Mouse (Mus musculus) CH12.LX (cell line): Measurements from ENCODE around the gene Ptch2. TPM values are rescaled to one million over a fixed set of nuclear protein-coding genes. Genes with fewer than 3 reads are reported as not detected.

Experiments used
- DNase-seq: peaks from one replicate; pipeline ENCODE4 v3.0.0-alpha.2; 2013; ENCODE audit errors: extremely low read depth
- H3K27ac ChIP-seq: 2 replicates; pipeline ENCODE4 v1.5.1; 2012; ENCODE audit warnings: low read depth, mild to moderate bottlenecking, control low read depth, moderate library complexity; ENCODE audit not compliant: insufficient read depth
- H3K27me3 ChIP-seq: replicated peaks from 2 replicates; pipeline ENCODE3; 2012; ENCODE audit warnings: inconsistent platforms
- H3K36me3 ChIP-seq, 2 experiments: replicated peaks in 1 of 2; 2 replicates each; pipeline versions ENCODE3 to v1.6.1; 2012; ENCODE audit warnings: inconsistent platforms in 1 of 2, low read length in 1 of 2, mild to moderate bottlenecking in 1 of 2, mixed read lengths in 1 of 2, moderate library complexity in 1 of 2; ENCODE audit not compliant: control insufficient read depth in 1 of 2, insufficient read depth in 1 of 2
- H3K4me1 ChIP-seq, 2 experiments: 2 replicates each; pipeline ENCODE4 v1.6.1; 2012; ENCODE audit warnings: inconsistent platforms in 1 of 2, moderate library complexity in 1 of 2; ENCODE audit not compliant: insufficient read depth in 2 of 2, control insufficient read depth in 1 of 2
- H3K4me2 ChIP-seq: 2 replicates; pipeline ENCODE4 v1.6.1; 2012; ENCODE audit warnings: low read depth, mild to moderate bottlenecking, control low read depth; ENCODE audit not compliant: poor library complexity, insufficient read depth, severe bottlenecking
- H3K4me3 ChIP-seq, 3 experiments: fragments of 150-350 bp in 1 of 3; sonication (generic) in 1 of 3; replicated peaks in 1 of 3; 2 replicates each; pipeline versions ENCODE3 to v1.5.1; 2011 to 2012; ENCODE audit warnings: low read depth in 2 of 3, low read length in 2 of 3, mild to moderate bottlenecking in 2 of 3, moderate library complexity in 2 of 3, control low read depth in 1 of 3, improper control_type of control experiment in 1 of 3, inconsistent platforms in 1 of 3, mixed read lengths in 1 of 3; ENCODE audit not compliant: poor library complexity in 1 of 3
- H3K79me2 ChIP-seq: replicated peaks from 2 replicates; pipeline ENCODE4 v1.6.1; 2012; ENCODE audit warnings: mild to moderate bottlenecking, moderate library complexity; ENCODE audit not compliant: control insufficient read depth, poor library complexity, insufficient read depth, severe bottlenecking; ENCODE audit errors: extremely low read depth
- H3K9ac ChIP-seq: 2 replicates; pipeline ENCODE4 v1.6.1; 2012; ENCODE audit warnings: low read depth, mild to moderate bottlenecking, control low read depth, moderate library complexity; ENCODE audit not compliant: insufficient read depth
- H3K9me3 ChIP-seq: replicated peaks from 2 replicates; pipeline ENCODE3; 2012; ENCODE audit warnings: low read length, inconsistent platforms, mixed read lengths
- CHD2 ChIP-seq: IDR thresholded peaks from 2 replicates; pipeline ENCODE4 v1.6.1; 2011; ENCODE audit warnings: low read length, improper control_type of control experiment
- CTCF ChIP-seq, 2 experiments: IDR thresholded peaks in 1 of 2; conservative IDR thresholded peaks in 1 of 2; 2 replicates each; pipeline ENCODE4 v1.5.1; 2011 to 2012; ENCODE audit warnings: low read depth in 2 of 2, low read length in 2 of 2, improper control_type of control experiment in 1 of 2, inconsistent platforms in 1 of 2, mild to moderate bottlenecking in 1 of 2, moderate library complexity in 1 of 2
- E2F4 ChIP-seq: IDR thresholded peaks from 2 replicates; pipeline ENCODE4 v1.6.1; 2011; ENCODE audit warnings: low read depth, low read length, improper control_type of control experiment; ENCODE audit not compliant: insufficient replicate concordance
- ELF1 ChIP-seq: IDR thresholded peaks from 2 replicates; pipeline ENCODE4 v1.6.1; 2014; ENCODE audit warnings: low read depth, mild to moderate bottlenecking, inconsistent platforms, low read length, improper control_type of control experiment
- ETS1 ChIP-seq: conservative IDR thresholded peaks from 2 replicates; pipeline ENCODE4 v1.6.1; 2012; ENCODE audit warnings: low read depth, mild to moderate bottlenecking, inconsistent platforms, low read length, improper control_type of control experiment, moderate library complexity
- HCFC1 ChIP-seq: IDR thresholded peaks from 2 replicates; pipeline ENCODE4 v1.6.1; 2012; ENCODE audit warnings: low read depth, mild to moderate bottlenecking, inconsistent platforms, low read length, improper control_type of control experiment
- IRF4 ChIP-seq: IDR thresholded peaks from 2 replicates; pipeline ENCODE4 v1.6.1; 2014; ENCODE audit warnings: low read depth, mild to moderate bottlenecking, inconsistent platforms, low read length, improper control_type of control experiment
- JUN ChIP-seq: IDR thresholded peaks from 2 replicates; pipeline ENCODE4 v1.6.1; 2011; ENCODE audit warnings: low read depth, mild to moderate bottlenecking, low read length, improper control_type of control experiment, moderate library complexity; ENCODE audit not compliant: insufficient read depth
- JUND ChIP-seq: conservative IDR thresholded peaks from 2 replicates; pipeline ENCODE4 v1.6.1; 2011; ENCODE audit warnings: low read depth, low read length, improper control_type of control experiment
- MAFK ChIP-seq: IDR thresholded peaks from 2 replicates; pipeline ENCODE4 v1.6.1; 2011; ENCODE audit warnings: low read length, improper control_type of control experiment; ENCODE audit not compliant: insufficient replicate concordance
- MAX ChIP-seq: IDR thresholded peaks from 2 replicates; pipeline ENCODE4 v1.6.1; 2011; ENCODE audit warnings: low read length, improper control_type of control experiment
- MEF2A ChIP-seq: IDR thresholded peaks from 2 replicates; pipeline ENCODE4 v1.6.1; 2014; ENCODE audit warnings: low read depth, mild to moderate bottlenecking, inconsistent platforms, low read length, improper control_type of control experiment, borderline replicate concordance
- MYC ChIP-seq: IDR thresholded peaks from 2 replicates; pipeline ENCODE4 v1.6.1; 2011; ENCODE audit warnings: low read depth, mild to moderate bottlenecking, improper control_type of control experiment, low read length
- NELFE ChIP-seq: IDR thresholded peaks from 2 replicates; pipeline ENCODE4 v1.6.1; 2011; ENCODE audit warnings: low read depth, low read length, improper control_type of control experiment
- POLR2A ChIP-seq: IDR thresholded peaks from 2 replicates; pipeline ENCODE4 v1.6.1; 2011; ENCODE audit warnings: low read depth, mild to moderate bottlenecking, improper control_type of control experiment, low read length
- POLR2AphosphoS2 ChIP-seq: IDR thresholded peaks from 2 replicates; pipeline ENCODE4 v1.6.1; 2011; ENCODE audit warnings: low read depth, low read length, improper control_type of control experiment
- SIN3A ChIP-seq: IDR thresholded peaks from 2 replicates; pipeline ENCODE4 v1.6.1; 2012; ENCODE audit warnings: low read length, improper control_type of control experiment, inconsistent platforms
- SMC3 ChIP-seq: IDR thresholded peaks from 2 replicates; pipeline ENCODE4 v1.6.1; 2011; ENCODE audit warnings: low read depth, low read length, improper control_type of control experiment
- TBP ChIP-seq: conservative IDR thresholded peaks from 2 replicates; pipeline ENCODE4 v1.6.1; 2011; ENCODE audit warnings: low read depth, low read length, improper control_type of control experiment
- TCF12 ChIP-seq: IDR thresholded peaks from 2 replicates; pipeline ENCODE4 v1.6.1; 2014; ENCODE audit warnings: low read depth, mild to moderate bottlenecking, inconsistent platforms, low read length, improper control_type of control experiment
- UBTF ChIP-seq: IDR thresholded peaks from 2 replicates; pipeline ENCODE4 v1.6.1; 2012; ENCODE audit warnings: low read depth, mild to moderate bottlenecking, inconsistent platforms, low read length, improper control_type of control experiment, moderate library complexity
- ZC3H11A ChIP-seq: IDR thresholded peaks from 2 replicates; pipeline ENCODE4 v1.6.1; 2012; ENCODE audit warnings: low read depth, mild to moderate bottlenecking, inconsistent platforms, low read length, improper control_type of control experiment
- ZKSCAN1 ChIP-seq: IDR thresholded peaks from 2 replicates; pipeline ENCODE4 v1.6.1; 2012; ENCODE audit warnings: low read depth, inconsistent platforms, low read length, improper control_type of control experiment, borderline replicate concordance
- ZNF384 ChIP-seq: IDR thresholded peaks from 2 replicates; pipeline ENCODE4 v1.6.1; 2012; ENCODE audit warnings: low read depth, low read length, improper control_type of control experiment, inconsistent platforms
- dilution Hi-C: fragments of 300-500 bp; cut with MboI; formaldehyde crosslinking; loops from 2 replicates; pipeline ENCODE4 v1.14.3; 2020; ENCODE audit warnings: low sequenced_read_pairs; ENCODE audit not compliant: extremely low pct_unique_long_range_greater_than_20kb, extremely low pct_ligation_motif_present
- in situ Hi-C: fragments of 300-500 bp; cut with MboI; formaldehyde crosslinking; loops from 3 replicates; pipeline ENCODE4 v1.14.3; 2019; ENCODE audit warnings: low sequenced_read_pairs, low pct_ligation_motif_present, low pct_unique_long_range_greater_than_20kb, mixed read lengths
- polyA plus RNA-seq: library from polyadenylated mRNA; unstranded; fragments of >175 nt; gene quantifications from 2 replicates; pipeline ENCODE4 v1.2.1, GENCODE M21; 2012; ENCODE audit warnings: low read depth; ENCODE audit not compliant: insufficient read length
- total RNA-seq, 2 experiments: library from RNA; depleted of rRNA; stranded (reverse); fragments of 300-350 nt in 1 of 2; fragments of >200 nt in 1 of 2; gene quantifications; 2 replicates each; pipeline ENCODE4 v1.2.3; 2012 to 2014

Gene Ptch2
- total and polyA plus RNA-seq, 3 experiments, result 0.21 to 0.79 TPM; not detected in 1

GRCm38 (mm10) chr4:117134601-117134995, 38.7 kb downstream of the Ptch2 start:
- in situ Hi-C loops, result loop anchor here (5.0 kb wide), 1 partner anchor 132 kb away; no protein-coding TSS in a partner anchor
- H3K9me3 ChIP-seq, result no peaks in the 10 kb centered on the region
- dilution Hi-C loops, result no loop called here
- H3K79me2 ChIP-seq, result peaks cover 20% of the 10 kb centered on the region
- H3K27me3 ChIP-seq, result no peaks in the 10 kb centered on the region
- DNase-seq, result no peak
- H3K4me2 ChIP-seq, result peak overlapping the region; percentile 68; the same call in 1 of the 2 replicates
- TF ChIP-seq ZNF384 (no peak), HCFC1 (no peak), ELF1 (no peak), SIN3A (no peak), JUN (no peak), ZC3H11A (no peak), POLR2A (no peak), JUND (no peak), NELFE (no peak), MAX (no peak), MEF2A (no peak), UBTF (no peak), SMC3 (no peak), ZKSCAN1 (no peak), MAFK (no peak)
- no peak overlapping the region for H3K4me3 ChIP-seq
- H3K4me1 ChIP-seq, result peaks cover 23 to 64% of the 10 kb centered on the region in 2 experiments
- H3K27ac ChIP-seq, result 0 out of 2 replicates have a peak overlapping the region, but pooled peaks have one; percentile 9
- H3K9ac ChIP-seq, result no peak overlapping the region
- H3K36me3 ChIP-seq, result peaks cover 20 to 29% of the 10 kb centered on the region in 2 experiments

GRCm38 (mm10) chr4:117136034-117136433, 40.2 kb downstream of the Ptch2 start:
- H3K79me2 ChIP-seq, result peaks cover 20% of the 10 kb centered on the region
- H3K9me3 ChIP-seq, result no peaks in the 10 kb centered on the region
- in situ Hi-C loops (loop anchor here (5.0 kb wide), 2 partner anchors 34 to 314 kb away; partner anchors contain the start of gene Hpdl), dilution Hi-C loops (no loop called here)
- peak overlapping the region; percentile 5 for H3K9ac ChIP-seq
- H3K36me3 ChIP-seq, result peaks cover 7 to 15% of the 10 kb centered on the region in 2 experiments
- peak overlapping the region; percentile 29 for H3K4me2 ChIP-seq
- no peaks in the 10 kb centered on the region for H3K27me3 ChIP-seq
- no peak for DNase-seq
- peak overlapping the region in 1 of 3 experiments; percentile 19 for H3K4me3 ChIP-seq
- peak overlapping the region; percentile 52 for H3K27ac ChIP-seq
- TF ChIP-seq POLR2AphosphoS2 (no peak), CTCF (conservative IDR thresholded peaks at IDR 0.05 in 1 of 2, IDR thresholded peaks at IDR 0.05 in 1 of 2; ENCODE audit: low read depth in 2 of 2, low read length in 2 of 2) (no peak), IRF4 (no peak), POLR2A (peak; percentile 78), E2F4 (no peak), MYC (no peak), MEF2A (no peak), MAFK (peak; percentile 83), ZKSCAN1 (no peak), CHD2 (no peak), ETS1 (no peak), SIN3A (0 out of 2 replicates have a peak, but pooled peaks have one; percentile 27), TCF12 (peak; percentile 64; the same call in 1 of the 2 replicates), TBP (0 out of 2 replicates have a peak, but pooled peaks have one; percentile 49)
- H3K4me1 ChIP-seq, result peaks cover 23 to 60% of the 10 kb centered on the region in 2 experiments
